Mouse (Mus musculus): ENCODE measurements around the gene Ncf1.
A peak's percentile ranks its signal among the peaks of the same experiment; 100 is the strongest.

Ncf1 gene

GRCm38 (mm10) chr5:134243661-134244436 is 14.4 kb upstream of the Ncf1 start:
- no peak for DNase-seq

DNA sequence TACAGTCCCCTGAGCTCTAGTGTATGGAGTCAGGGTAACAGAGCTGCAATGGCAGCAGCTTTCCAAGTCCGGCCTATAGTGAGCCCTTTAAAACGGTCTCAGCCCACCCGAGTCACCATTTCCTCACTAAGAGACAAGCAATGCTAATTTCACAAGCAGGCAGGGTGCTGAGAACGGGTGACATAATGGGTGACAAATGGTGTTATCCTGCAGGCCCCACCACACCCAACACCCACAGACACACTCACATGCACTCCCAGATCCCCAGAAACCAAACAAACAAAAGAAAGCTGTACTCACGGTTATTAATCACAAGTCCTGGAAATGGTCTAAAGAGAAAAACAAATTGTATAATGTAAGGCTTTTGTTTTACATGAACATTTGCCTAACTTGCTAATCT is 12.4 kb upstream of the Ncf1 start:
- no peak for DNase-seq

GRCm38 (mm10) chr5:134237936-134238760 is 8.7 kb upstream of the Ncf1 start:
- DNase-seq, result no peak

DNA sequence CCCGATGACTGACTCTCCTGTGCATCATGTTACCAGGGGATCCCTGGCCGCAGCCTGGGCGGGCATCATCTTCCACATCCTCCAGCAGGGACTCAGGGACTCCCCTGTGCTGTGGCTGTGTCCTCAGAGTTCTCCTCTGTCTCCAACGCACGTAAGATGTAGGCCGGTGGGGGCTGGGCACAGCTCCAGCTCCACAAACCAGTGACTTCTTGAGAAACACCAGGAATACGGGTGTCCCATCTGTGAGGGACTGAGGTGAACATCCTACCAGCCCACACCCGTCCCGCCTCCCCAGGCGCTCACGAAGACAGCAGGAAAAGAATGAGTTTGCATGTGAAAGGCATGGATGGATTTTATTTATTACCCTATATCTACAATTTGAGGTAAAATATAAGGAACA is 8.1 kb upstream of the Ncf1 start:
- DNase-seq, result no peak

GRCm38 (mm10) chr5:134236796-134237195 is 7.4 kb upstream of the Ncf1 start:
- DNase-seq, result peak; percentile 82

GRCm38 (mm10) chr5:134236241-134236640 is 6.8 kb upstream of the Ncf1 start:
- no peak for DNase-seq

- DNase-seq, result peak; percentile 72
Measured at GRCm38 (mm10) chr5:134235111-134235510, 5.7 kb upstream of the Ncf1 start.

DNA sequence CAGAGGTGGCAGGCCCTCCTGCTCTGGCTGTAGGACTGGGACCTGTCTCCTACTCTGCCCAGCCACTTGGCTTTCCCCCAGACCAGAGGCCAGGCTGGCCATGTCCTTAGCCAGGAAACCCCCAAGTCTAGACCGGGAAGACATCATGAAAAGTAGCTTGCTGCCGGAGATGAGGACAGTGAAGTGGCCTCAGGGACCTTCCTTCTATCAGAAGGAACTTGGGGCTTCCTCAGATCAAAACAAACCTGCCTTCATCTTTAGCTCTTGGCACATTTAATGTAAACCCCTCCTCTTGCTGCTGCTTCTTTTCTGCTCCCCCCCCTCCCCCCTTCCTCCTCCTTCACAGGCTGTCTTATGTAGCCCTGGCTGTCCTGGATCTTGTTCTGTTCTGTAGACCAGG is 4.8 kb upstream of the Ncf1 start:
- DNase-seq, result no peak

GRCm38 (mm10) chr5:134233244-134233651 is 3.8 kb upstream of the Ncf1 start:
- no peak for DNase-seq

GRCm38 (mm10) chr5:134232568-134232967 is 3.1 kb upstream of the Ncf1 start:
- peak; percentile 86 for DNase-seq

DNA sequence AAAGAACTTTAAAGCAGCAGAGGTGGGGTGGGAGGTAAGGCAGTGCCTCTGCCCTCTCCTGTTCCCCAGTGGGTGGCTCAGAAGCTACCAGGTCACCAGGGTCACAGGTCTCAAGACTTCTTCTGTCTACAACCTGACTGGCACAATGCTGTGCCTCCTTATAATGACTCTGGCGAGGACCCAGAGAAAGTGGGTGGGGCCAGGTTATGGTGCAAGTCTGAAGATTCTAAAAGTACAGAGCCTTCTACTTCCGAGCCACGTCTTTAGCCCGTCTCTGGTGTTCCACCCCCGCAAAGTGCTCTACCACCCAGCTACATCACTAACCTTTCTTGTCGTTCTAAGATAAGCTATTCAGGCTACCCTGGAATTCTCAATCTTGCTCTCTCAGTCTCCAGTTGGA is 2.7 kb upstream of the Ncf1 start:
- peak; percentile 94 for DNase-seq

DNA sequence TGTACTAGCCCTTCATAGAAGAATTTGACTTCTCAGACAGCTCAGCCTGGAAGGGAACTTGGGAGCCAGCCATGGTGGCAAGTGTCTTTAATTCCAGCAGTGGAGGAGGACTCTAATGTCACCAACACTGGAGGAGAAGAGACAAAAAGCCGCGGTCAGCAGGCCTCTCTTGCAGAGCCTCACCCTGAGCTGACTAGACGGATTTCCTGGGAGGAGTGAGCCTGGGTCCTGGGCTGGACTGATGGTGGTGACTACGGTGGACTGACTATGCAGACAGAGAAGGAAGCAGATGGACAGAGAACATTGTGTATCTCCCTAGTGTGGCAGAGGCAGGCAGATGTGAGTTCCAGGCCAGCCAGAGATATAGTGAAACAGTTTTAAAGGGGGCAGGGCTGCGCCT is 2.0 kb upstream of the Ncf1 start:
- DNase-seq, result peak; percentile 67

DNA sequence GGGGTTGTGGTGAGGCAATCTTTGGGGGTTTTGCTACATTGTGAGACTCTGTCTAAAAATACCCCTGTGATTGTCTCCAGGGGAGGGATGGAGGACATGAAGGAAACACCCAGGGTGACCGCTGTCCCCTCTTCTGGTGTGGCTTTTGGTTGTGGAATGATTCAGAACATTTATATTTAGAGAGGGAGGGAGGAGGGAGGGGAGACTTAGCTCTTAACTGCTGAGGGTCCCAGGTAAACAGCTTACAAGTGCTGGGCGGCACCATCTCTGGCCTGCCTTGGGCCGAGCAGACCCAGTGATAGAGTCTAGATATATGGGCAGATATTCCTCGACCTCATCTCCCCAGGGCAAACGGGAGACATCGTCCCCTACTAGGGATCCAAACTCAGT is 1.2 kb downstream of the Ncf1 start:
- peak; percentile 69 for DNase-seq

DNA sequence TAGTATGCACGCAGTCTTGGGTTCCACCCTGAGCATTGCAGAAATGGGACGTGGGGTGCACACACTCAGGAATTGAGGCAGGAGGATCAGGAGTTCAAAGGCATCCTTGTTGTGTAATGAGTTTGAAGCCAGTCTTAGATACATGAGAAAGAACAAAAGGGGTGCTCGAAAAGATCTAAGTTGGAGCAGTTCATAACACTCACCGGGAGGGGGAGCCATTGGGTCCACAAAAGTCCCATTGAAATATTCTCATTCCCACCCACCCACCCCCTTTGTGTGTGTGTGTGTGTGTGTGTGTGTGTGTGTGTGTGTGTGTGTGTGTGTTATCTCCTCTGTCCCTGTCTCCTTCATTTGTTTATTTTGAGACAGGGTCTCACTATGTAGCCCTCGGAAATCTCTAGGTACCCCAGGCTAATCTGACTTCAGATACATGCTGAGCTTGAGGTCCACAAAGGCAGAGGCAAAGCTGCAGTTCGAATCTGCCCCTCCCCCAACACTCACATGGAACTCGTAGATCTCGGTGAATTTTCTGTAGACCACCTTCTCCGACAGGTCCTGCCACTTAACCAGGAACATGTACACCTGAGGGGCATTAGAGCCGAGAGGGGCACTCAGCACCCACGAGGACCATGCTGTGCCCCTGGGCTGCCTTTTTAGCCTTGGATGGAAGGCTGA is 1.7 kb downstream of the Ncf1 start:
- DNase-seq, result peak; percentile 64

DNA sequence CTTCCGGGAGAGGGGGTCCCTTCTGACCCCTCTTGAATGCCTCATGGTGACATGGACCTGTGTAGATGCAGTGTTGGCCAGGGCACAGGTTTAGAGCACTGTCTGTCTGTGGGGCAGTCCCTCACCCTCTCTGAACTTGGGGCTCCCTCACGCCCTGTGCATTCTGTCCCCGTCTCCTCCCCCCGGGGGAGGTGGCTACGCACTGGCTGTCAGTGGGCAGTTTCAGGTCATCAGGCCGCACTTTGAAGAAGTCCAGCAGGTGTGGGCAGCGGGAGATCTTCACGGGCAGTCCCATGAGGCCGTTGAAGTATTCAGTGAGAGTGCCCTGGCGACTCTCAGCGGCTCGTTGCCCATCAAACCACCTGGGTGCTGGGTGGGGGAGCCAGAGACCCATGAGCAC is 2.5 kb downstream of the Ncf1 start:
- no peak for DNase-seq

GRCm38 (mm10) chr5:134225110-134225901 is 4.1 kb downstream of the Ncf1 start:
- DNase-seq, result no peak

DNA sequence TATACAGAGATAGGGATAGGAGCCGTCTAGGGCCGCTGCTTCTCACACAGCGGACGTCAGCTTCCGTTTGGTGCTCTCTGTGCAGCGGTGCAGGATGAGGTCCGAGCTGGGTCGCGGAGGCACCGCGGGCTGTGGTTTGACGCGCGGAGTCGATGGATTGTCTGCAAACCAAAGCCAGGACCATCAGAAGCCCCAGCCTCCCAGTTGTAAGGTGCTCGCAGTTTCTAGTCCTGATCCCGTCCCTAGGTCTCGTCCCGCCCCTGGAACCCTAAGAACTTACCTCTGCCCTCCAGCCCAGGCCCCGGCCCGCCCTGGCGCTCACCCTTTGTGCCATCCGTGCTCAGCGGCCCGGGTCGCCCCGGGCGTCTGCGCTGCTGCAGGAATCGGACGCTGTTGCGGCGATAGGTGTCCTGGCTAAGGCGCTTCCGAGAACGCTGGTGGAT is 7.7 kb downstream of the Ncf1 start:
- no peak for DNase-seq

- DNase-seq, result no peak
Measured at GRCm38 (mm10) chr5:134221278-134221677, 8.1 kb downstream of the Ncf1 start.

DNA sequence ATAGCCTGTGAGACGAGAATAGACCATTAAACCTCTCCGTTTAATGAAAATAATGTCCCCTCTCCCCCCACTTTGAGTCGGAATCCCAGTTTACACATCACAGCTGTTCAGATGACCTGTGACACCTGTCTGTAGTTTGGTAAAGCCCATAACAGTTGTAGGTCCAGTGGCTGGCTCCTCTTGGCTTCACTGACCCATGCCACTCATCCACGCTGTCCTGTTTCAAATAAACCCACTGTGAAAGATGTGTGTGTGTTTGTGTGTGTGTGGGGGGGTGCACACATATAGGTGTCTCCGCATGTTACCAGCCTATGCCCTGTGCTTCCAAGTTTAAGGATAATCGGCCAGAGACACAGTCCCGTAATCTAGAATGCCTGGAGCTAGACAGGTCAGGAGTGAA is 11.5 kb downstream of the Ncf1 start:
- no peak for DNase-seq

DNA sequence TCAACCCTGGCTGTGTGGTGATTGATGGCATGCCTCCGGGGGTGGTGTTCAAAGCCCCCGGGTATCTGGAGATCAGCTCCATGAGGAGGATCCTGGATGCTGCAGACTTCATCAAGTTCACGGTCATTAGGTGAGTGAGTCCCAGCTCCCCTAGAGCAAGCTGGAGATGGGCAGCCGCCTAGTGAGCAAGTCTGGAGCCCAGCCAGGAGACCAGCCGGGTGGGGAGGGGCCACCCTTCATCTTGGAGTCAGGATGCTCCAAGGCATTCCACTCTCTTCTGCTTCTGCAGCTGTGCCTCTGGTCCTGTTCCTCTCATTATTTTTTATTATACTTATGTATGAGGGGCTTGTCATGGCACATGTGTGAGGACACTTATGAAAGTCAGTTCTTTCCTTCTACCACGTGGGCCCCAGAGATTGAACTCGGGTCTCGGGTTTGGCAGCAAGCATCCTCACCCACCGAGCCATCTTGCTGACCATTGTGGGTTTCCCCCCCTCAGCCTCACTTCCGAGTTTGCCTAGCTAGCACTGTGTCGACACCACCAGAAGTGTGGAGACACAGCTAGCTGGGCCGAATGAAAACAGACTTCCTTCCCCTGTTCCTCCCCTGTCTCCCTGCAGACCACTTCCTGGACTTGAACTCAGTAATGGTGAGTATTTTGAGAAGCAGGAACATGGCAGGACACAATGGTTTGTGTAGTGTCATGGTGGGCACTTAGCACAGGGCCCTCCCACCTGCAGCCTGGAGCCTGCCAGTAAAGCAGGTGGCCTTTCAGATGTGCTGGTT is 15.2 kb downstream of the Ncf1 start:
- DNase-seq, result no peak

- DNase-seq, result peak; percentile 86
Measured at GRCm38 (mm10) chr5:134209931-134210554, 19.4 kb downstream of the Ncf1 start.
